Mouse (Mus musculus): ENCODE measurements around the gene Frat1. TPM values are rescaled to one million over a fixed set of nuclear protein-coding genes. Genes with fewer than 3 reads are reported as not detected.
"Not testable (repeated sequence)": the region's sequence is repeated elsewhere in the genome, so short reads cannot be mapped to it uniquely, and the experiment has no call there.

The Frat1 gene
- total RNA-seq, 2 experiments from 2014 or later = 4.6 to 6.2 TPM

DNA sequence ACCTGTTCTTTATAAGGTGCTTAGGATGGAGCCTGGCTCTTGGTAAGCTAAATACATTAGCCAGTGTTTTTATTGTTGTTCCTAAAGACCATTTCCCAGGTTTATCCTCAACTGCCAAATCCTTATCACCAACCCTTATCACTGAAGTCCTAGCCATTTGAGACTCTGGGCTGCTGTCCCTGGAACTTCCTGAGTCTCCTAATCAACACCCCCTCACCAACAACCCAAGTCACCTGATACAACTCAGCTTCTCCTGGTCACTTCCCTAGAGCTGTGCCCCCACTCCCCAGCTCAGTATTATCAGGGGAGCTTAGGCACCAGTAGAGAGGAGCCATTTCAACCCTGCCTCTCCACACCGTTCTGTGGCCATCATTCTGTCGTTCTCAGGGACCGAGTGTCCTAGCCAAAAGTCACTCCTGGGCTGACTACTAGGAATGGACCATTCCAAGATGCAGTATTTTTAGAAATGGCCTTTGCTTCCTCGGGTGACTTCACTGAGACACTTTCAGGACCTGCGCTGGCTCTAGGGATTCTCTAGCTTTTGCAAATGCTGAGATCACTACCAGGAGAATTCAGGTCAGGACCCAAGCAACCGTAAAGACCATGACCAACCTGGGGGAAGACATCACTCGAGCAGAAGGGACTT is 11.5 kb downstream of the Frat1 start:
- no peak for DNase-seq
- intact Hi-C loops (cut with DNase I) = no loop called here

DNA sequence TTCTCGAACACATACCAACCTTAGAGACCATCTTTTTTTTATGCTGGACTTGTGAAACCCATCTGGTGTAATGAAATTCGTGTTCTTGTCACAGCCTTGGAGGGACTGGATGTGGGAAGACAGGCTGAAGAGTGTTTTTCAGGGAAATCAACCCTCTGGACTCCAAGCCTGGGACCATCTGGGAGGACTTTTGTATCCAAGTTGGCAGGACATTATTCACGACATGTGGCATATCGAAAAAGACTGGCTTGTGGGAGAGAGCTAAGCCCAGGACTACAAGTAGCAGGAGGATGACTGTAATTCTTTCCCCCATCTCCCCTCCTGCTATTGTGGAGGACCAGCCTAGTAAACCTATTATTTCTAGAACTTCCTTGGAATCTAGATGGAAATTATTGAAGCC is 12.4 kb downstream of the Frat1 start:
- intact Hi-C loops (cut with DNase I) = no loop called here
- no peak for DNase-seq

DNA sequence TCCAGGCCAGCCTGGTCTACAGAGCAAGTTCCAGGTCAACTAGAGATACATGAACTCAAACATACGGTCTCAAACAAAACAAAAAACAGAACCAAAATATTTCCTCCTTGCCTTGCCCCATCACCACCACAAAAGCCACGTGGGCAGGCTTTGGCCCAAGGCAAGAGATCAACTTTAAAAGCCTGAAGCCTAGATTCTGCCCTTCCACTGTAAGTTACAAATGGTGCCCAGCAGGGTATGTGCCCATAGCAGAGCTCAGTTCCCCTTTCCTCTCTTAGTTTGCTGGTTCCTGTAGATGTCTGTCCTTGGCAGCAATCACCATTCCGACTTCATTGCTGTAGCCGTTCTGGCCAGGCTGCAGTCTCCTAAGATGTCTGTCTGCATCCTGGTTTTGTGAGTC is 12.9 kb downstream of the Frat1 start:
- DNase-seq = no peak
- intact Hi-C loops (cut with DNase I) = no loop called here

- no peak for DNase-seq
- intact Hi-C loops (cut with DNase I) = no loop called here
Observed at GRCm38 (mm10) chr19:41844345-41844744, 14.6 kb downstream of the Frat1 start.

DNA sequence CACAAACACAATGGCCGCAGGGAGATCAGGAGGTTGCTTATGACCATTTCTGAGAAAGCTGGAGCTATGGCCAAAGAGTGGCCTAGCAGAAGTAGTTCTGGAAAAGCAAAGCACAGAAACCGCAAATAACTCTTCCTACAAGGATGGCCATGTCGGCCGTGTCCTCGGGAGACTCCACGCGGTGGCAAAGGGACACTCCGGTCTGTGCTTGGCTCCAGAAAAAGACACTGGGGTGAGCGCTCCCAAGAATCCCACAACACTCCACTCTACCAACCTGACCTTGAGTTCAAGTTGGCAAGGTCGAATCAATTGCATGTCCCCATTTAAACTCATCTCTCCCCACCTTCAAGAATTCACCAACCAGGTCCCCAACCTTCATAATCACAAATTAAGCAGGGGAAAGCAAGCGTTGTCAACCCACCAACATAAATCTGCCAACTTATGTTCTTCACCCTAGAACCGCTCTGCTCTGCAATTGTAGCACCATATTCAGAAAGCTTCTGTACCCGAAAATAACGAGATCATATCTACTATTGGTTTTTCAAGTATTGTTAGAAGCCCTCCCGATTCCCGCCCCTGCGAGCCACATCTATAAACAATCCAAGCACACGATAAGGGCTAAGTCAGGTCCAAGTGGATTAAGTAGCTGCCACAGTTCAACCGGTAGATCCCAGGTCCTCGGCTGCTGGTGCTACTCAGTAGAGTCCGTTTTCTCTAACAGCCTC is 16.8 kb downstream of the Frat1 start:
- peak; percentile 24 to 26 for DNase-seq
- intact Hi-C loops (cut with DNase I) = loop anchor here (5.0 kb wide), 1 partner anchor 66 kb away; the partner anchor contains the start of gene Pgam1

DNA sequence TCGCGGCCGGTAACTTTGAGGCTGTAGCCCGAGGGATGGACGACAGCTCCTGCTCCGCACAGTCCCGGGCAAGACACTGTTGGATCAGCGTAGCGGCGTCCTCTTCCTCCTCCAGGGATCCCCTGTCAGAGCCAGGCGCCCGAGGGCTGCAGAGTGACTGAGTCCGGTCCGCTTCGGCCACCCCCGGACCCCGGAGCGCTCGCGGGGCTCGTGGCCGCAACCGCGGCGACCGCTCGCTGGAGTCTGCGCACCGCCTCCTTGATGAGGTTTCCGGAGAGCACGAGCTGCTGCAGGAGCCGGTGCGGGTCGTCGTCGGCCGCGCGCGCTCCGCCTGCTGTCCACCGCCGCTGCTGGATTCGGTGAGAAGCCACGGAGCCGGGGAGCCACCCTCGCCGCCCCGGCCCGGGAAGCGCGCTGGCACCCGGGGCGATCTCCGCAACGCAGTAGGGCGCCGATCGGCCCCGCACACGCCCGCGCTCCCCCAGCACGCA is 17.4 kb downstream of the Frat1 start:
- intact Hi-C loops (cut with DNase I) = loop anchor here (5.0 kb wide), 1 partner anchor 65 kb away; the partner anchor contains the start of gene Pgam1
- DNase-seq = peak; percentile 51 to 63

GRCm38 (mm10) chr19:41847614-41847991 is 17.8 kb downstream of the Frat1 start:
- not testable (repeated sequence) for DNase-seq
- intact Hi-C loops (cut with DNase I) = loop anchor here (5.0 kb wide), 1 partner anchor 65 kb away; the partner anchor contains the start of gene Pgam1

DNA sequence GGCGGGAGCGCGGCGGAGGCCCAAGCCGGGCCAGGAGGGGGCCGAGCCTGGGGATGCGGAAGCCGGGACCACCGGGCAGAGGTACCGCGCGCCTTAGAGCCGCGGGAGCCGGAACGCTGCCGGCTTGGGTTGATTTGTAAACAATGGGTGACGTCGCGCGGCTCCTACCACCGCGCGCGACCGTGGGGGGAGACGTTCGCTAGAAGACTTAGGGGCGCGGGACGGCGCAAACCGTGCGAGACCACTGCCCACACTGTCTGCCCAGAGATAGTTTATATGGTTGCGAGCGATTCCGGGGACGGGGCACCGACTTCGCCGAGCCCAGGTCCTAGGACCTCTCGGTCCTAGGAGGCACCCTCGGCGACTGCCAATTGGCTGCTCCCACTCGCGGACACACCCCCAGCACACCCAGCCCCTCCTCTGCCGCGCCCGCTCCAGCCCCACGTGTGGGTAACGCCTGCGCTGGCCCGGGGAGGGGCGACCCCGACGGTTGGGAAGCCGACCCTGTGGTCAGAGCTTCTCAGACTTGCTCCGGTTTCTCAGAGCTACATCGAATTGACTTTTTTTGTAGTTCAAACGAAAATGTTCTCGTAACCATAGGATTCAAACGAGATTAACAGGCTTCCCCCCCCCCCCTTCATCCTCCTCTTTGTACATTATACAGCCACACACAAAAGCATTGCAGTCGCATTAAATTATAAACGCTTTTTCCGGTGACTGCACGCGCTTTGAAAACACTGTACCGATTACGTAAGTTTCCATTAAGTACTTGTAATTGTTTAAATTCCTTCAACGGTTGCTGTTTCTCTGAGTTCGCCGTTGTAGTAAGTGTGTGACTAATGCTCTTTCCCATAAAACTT is 18.5 kb downstream of the Frat1 start, which contains the start of gene Frat2:
Gene Frat2 (minus strand): TSS at position 141 of the 860 bp plus-strand sequence.
- intact Hi-C loops (cut with DNase I) = loop anchor here (2.0 to 5.0 kb wide), 2 partner anchors 47 to 64 kb away; partner anchors contain the start of gene Pgam1
- DNase-seq = peak; percentile 87 to 94

DNA sequence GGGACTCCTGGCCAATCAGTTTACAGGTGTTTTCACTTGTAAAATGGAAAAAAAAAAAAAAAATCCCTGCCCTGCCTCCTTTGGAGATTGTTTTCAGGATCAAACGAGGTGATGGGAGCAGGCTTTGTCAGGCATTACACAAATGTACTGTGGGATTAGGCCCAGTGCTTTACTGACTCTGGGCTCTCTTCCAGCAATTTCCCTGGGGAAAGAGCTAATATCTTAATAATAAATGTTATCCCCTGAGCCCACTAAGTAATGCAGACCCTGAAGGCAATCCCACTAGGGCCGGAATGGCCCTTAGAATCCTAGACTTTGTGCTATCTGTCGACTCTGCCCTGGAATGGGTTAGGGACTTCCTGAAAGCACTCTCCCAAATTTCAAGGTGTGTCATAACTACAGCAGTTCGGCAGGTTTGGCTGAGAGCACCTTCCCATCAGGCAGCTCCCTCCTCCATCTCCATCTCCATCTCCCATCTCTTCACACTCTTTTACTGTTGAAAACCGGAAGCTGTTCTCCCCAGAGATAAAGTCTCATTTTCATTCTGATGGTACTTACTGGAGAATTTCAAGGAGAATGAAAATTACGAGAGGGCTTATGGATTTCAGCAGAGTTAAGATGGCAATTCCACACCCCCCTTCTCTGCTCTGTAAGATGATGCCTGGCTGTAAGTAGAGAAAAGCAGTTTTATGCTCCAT is 20.4 kb downstream of the Frat1 start:
- intact Hi-C loops (cut with DNase I) = no loop called here
- no peak for DNase-seq

GRCm38 (mm10) chr19:41850719-41851543 is 21.2 kb downstream of the Frat1 start:
- DNase-seq = no peak

GRCm38 (mm10) chr19:41852423-41852822 is 22.7 kb downstream of the Frat1 start:
- DNase-seq = no peak
- intact Hi-C loops (cut with DNase I) = no loop called here

More at GRCm38 (mm10) chr19:41850719-41851543, 21.2 kb downstream of the Frat1 start:
- intact Hi-C loops (cut with DNase I) = no loop called here

GRCm38 (mm10) chr19:41857086-41857762 is 27.5 kb downstream of the Frat1 start:
- no peak for DNase-seq
- intact Hi-C loops (cut with DNase I) = no loop called here

DNA sequence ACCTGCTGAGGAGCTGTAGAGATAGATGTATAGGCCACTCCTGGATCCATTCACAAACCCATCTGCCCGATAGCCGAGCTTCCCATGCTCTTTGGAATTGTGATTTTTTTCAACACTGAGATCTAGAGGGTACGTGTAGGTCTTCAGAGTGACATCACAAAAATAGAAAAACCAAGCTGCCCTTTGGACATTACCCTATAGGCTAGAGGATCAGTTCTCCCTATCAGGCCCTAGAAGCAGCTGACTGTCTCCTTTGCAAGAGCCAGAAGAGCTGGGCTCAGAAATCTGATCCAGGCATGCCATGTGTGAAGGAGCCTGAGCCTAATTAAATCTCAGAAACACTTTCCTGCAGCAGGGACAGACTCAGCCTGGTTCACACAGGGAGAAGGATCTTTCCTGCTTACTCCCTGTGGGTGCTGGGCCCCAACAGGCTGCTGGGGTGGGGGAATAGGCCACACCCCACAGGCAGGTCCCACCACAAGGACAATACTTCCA is 28.1 kb downstream of the Frat1 start:
- intact Hi-C loops (cut with DNase I) = no loop called here
- no peak for DNase-seq

GRCm38 (mm10) chr19:41866707-41867106 is 36.9 kb downstream of the Frat1 start:
- no peak for DNase-seq
- intact Hi-C loops (cut with DNase I) = loop anchor here (10.0 kb wide), 1 partner anchor 212 kb away; no protein-coding TSS in a partner anchor

DNA sequence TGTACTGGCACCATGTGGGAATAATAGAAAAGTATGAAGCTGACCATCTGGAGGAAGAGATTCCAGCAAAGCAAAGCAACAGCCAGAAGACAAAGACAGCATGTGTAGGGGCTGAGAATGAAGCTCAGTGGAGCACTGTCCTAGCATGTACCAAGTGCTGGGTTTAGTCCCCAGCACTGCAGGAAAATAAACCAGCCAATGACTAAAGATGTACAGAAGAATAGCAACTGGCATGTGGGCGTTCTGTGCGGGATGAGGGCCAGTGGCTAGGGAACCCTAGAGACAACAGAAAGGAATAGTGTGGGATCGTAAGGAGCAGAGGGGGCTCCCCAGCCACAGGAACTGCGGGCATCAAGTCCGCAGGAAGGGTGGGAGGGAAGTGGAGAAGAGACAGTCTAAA is 39.5 kb downstream of the Frat1 start:
- intact Hi-C loops (cut with DNase I) = loop anchor here (10.0 kb wide), 1 partner anchor 214 kb away; no protein-coding TSS in a partner anchor
- DNase-seq = no peak

DNA sequence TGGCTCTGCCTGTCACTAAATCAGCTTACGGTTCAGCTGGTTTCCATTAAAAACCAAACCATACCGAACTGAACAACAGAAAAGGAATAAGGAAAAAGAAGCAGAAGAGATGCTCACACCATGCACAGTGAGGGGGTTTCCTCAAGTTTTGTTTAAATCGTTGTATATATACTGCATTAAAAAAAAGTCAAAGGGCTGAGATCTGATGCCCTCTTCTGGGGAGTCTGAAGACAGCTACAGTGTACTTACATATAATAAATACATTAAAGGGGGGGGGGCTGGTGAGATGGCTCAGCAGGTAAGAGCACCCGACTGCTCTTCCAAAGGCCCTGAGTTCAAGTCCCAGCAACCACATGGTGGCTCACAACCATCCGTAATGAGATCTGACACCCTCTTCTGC is 40.2 kb downstream of the Frat1 start:
- intact Hi-C loops (cut with DNase I) = loop anchor here (10.0 kb wide), 1 partner anchor 215 kb away; no protein-coding TSS in a partner anchor
- DNase-seq = not testable (repeated sequence)

- intact Hi-C loops (cut with DNase I) = no loop called here
Observed at GRCm38 (mm10) chr19:41872285-41872684, 42.5 kb downstream of the Frat1 start.

GRCm38 (mm10) chr19:41874356-41874755 is 44.6 kb downstream of the Frat1 start:
- no peak for DNase-seq
- intact Hi-C loops (cut with DNase I) = no loop called here

More at GRCm38 (mm10) chr19:41872285-41872684, 42.5 kb downstream of the Frat1 start:
- DNase-seq = no peak
